In the genomic region with DNA sequence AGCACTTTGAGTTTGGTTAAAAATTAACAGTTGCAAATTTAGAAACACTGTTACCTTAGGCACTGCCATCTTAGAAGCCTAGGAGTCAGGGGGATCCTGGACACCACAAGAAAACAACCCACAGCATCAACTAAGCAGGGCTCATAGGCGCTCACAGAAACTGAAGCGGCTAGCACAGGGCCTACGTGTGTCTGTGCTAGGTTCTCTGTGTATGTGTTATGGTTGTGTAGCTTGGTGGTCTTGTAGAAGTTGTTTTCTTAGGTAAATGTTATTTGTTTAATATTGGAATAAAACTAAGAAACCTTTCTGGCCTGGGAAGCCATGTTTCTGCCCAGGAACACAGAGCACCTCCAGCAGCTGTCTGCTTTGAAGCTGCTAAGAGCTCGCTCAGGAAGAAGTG, we compare ENCODE assay signal across 17 mouse cellular contexts. TPM values are rescaled to one million over a fixed set of nuclear protein-coding genes. Genes with fewer than 3 reads are reported as not detected.
DNase-seq lines count a peak whose midpoint lies in the region; ATAC-seq and TF ChIP-seq lines count a peak whose summit lies in the region.
"Had no signal": no experiment of that assay in that cellular context is flagged by ENCODE, and none has a peak within 500 bp of the region (broad histone marks: within the 10 kb centered on the region; RNA-seq: fewer than 3 reads in every experiment).

No protein-coding gene starts in this region.

- no peak for DNase-seq in heart, postnatal 25 days (ENCODE audit: low spot score)
- DNase-seq in spleen, adult 2 months (ENCODE audit: low read depth in 1 of 2, low spot score in 2 of 2) = no peak
- no peak for DNase-seq in spleen, postnatal 14 days (ENCODE audit: low spot score in 2 of 2)
- DNase-seq in c-Kit-positive CD71-positive TER-119-positive erythroid progenitor cells, embryonic 14.5 days (ENCODE audit: low spot score) = no peak
- DNase-seq in left cerebral cortex, adult 11 months (ENCODE audit: low spot score) = no peak
- DNase-seq: kidney, postnatal 10 days had no signal

- no peaks in the 10 kb centered on the region for H3K27me3 ChIP-seq in heart, embryonic 13.5 days (replicated peaks)
- no peaks in the 10 kb centered on the region for H3K27me3 ChIP-seq in spleen, adult 2 months (ENCODE audit: control insufficient read depth, insufficient read depth, low read length)
- H3K27me3 ChIP-seq in embryonic facial prominence, embryonic 12.5 days = no peaks in the 10 kb centered on the region
- no peaks in the 10 kb centered on the region for H3K27me3 ChIP-seq in small intestine, adult 2 months (ENCODE audit: control insufficient read depth, insufficient read depth, low read length)
- H3K27me3 ChIP-seq: neural tube, embryonic 15.5 days; Patski had no signal

- 85% methylated on average over 4 of the region's 4 CpGs for WGBS in heart, embryonic 13.5 days
- WGBS in spleen, adult 2 months = 69% methylated on average over 4 of the region's 4 CpGs
- 82% methylated on average over 4 of the region's 4 CpGs for WGBS in embryonic facial prominence, embryonic 12.5 days
- 92% methylated on average over 4 of the region's 4 CpGs for WGBS in small intestine, adult 2 months

- no peaks in the 10 kb centered on the region; the same call in 1 of the 2 replicates for H3K9me3 ChIP-seq in heart, embryonic 13.5 days
- H3K9me3 ChIP-seq in embryonic facial prominence, embryonic 12.5 days = no peaks in the 10 kb centered on the region
- H3K9me3 ChIP-seq: hindbrain, embryonic 10.5 days; neural tube, embryonic 15.5 days had no signal

- no peak overlapping the region; the same call in 1 of the 2 replicates for H3K27ac ChIP-seq in heart, embryonic 13.5 days (replicated peaks)
- H3K27ac ChIP-seq in spleen, adult 2 months (ENCODE audit: insufficient read depth, low read length) = peak overlapping the region; percentile 59
- H3K27ac ChIP-seq in embryonic facial prominence, embryonic 12.5 days = 0 out of 2 replicates have a peak overlapping the region, but pooled peaks have one; percentile 27
- peak overlapping the region; percentile 36; the same call in 1 of the 2 replicates for H3K27ac ChIP-seq in small intestine, adult 2 months (ENCODE audit: insufficient read depth, low read depth, low read length)
- H3K27ac ChIP-seq: hindbrain, embryonic 10.5 days; midbrain, embryonic 10.5 days; neural tube, embryonic 15.5 days had no signal

- no peak overlapping the region for H3K9ac ChIP-seq in heart, embryonic 13.5 days
- no peak overlapping the region for H3K9ac ChIP-seq in embryonic facial prominence, embryonic 12.5 days
- H3K9ac ChIP-seq: neural tube, embryonic 15.5 days had no signal

- no peak for ATAC-seq in heart, embryonic 13.5 days (ENCODE audit: extremely low read depth, insufficient number of reproducible peaks, low FRiP score, low TSS enrichment)
- no peak for ATAC-seq in embryonic facial prominence, embryonic 12.5 days (ENCODE audit: insufficient number of reproducible peaks, insufficient read depth, low FRiP score, low TSS enrichment)

- TF ChIP-seq CTCF in spleen, adult 2 months (IDR thresholded peaks at IDR 0.05; ENCODE audit: extremely low read depth, insufficient read depth, insufficient read length, insufficient replicate concordance) = no peak
- no peak for TF ChIP-seq CTCF in small intestine, adult 2 months (IDR thresholded peaks at IDR 0.05; ENCODE audit: extremely low read depth, insufficient read length, insufficient replicate concordance, low read depth, low read length)

- peak overlapping the region; percentile 89; the same call in 1 of the 2 replicates for H3K4me2 ChIP-seq in heart, embryonic 13.5 days
- H3K4me2 ChIP-seq in embryonic facial prominence, embryonic 12.5 days (replicated peaks) = 0 out of 2 replicates have a peak overlapping the region, but pooled peaks have one; percentile 80

- H3K36me3 ChIP-seq in heart, embryonic 13.5 days = peaks cover 9% of the 10 kb centered on the region
- H3K36me3 ChIP-seq in spleen, adult 2 months (ENCODE audit: control insufficient read depth, insufficient read depth, low read length) = peaks cover 2% of the 10 kb centered on the region; the same call in 1 of the 2 replicates
- H3K36me3 ChIP-seq in embryonic facial prominence, embryonic 12.5 days = 0 out of 2 replicates have a peak, but pooled peaks cover 2% of the 10 kb centered on the region
- no peaks in the 10 kb centered on the region for H3K36me3 ChIP-seq in small intestine, adult 2 months (ENCODE audit: control insufficient read depth, insufficient read depth, low read length)

- intact Hi-C loops in heart, postnatal 25 days (cut with DNase I) = loop anchor here (5.0 kb wide), 1 partner anchor 43 kb away; a partner anchor contains a TSS

- TF ChIP-seq POLR2A in spleen, adult 2 months (IDR thresholded peaks at IDR 0.05; ENCODE audit: low read depth, low read length) = no peak
- TF ChIP-seq POLR2A in small intestine, adult 2 months (IDR thresholded peaks at IDR 0.05; ENCODE audit: low read depth, low read length) = no peak

- H3K4me3 ChIP-seq in heart, embryonic 13.5 days = no peak overlapping the region
- no peak overlapping the region for H3K4me3 ChIP-seq in spleen, adult 2 months (ENCODE audit: extremely low read depth, insufficient read depth, insufficient read length)
- H3K4me3 ChIP-seq in embryonic facial prominence, embryonic 12.5 days = no peak overlapping the region
- H3K4me3 ChIP-seq in small intestine, adult 2 months (ENCODE audit: low read depth, low read length) = no peak overlapping the region

- H3K4me1 ChIP-seq in heart, embryonic 13.5 days = peaks cover 48% of the 10 kb centered on the region
- H3K4me1 ChIP-seq in spleen, adult 2 months (ENCODE audit: control insufficient read depth, insufficient read depth, insufficient read length) = peaks cover 17% of the 10 kb centered on the region; the same call in 1 of the 2 replicates
- H3K4me1 ChIP-seq in embryonic facial prominence, embryonic 12.5 days = peaks cover 17% of the 10 kb centered on the region
- peaks cover 6% of the 10 kb centered on the region; the same call in 1 of the 2 replicates for H3K4me1 ChIP-seq in small intestine, adult 2 months (ENCODE audit: control insufficient read depth, insufficient read depth, insufficient read length, low read length)

RNA-seq across cellular contexts. Expression of a gene that starts 0.7 kb away (rescaled TPM):
- polyA plus RNA-seq in heart, embryonic 13.5 days (2015; fragmentation: Nextera tagmentation; extraction: Ambion mirVana) = 82.7 and 96.9 TPM in 2 replicates
- 100 to 1,000 TPM; 114 to 127 TPM for total RNA-seq in heart, postnatal 25 days (2021)
- 52.9 and 53.4 TPM in 2 replicates for polyA plus RNA-seq in spleen, adult 2 months (2012; rRNA removed)
- 56.4 and 57.2 TPM in 2 replicates for polyA plus RNA-seq in embryonic facial prominence, embryonic 12.5 days (2016; fragmentation: Nextera tagmentation; extraction: Ambion mirVana)
- 14.3 and 22.8 TPM in 2 replicates for polyA plus RNA-seq in small intestine, adult 2 months (2012; rRNA removed)

RNA-seq across cellular contexts. Expression of a gene that starts 4.3 kb away (rescaled TPM):
- 68.6 and 74.0 TPM in 2 replicates for polyA plus RNA-seq in heart, embryonic 13.5 days (2015; fragmentation: Nextera tagmentation; extraction: Ambion mirVana)
- 10 to 100 TPM; 63.0 to 64.0 TPM for total RNA-seq in heart, postnatal 25 days (2021)
- polyA plus RNA-seq in spleen, adult 2 months (2012; rRNA removed) = 4.0 and 4.1 TPM in 2 replicates
- 97.0 and 97.8 TPM in 2 replicates for polyA plus RNA-seq in embryonic facial prominence, embryonic 12.5 days (2016; fragmentation: Nextera tagmentation; extraction: Ambion mirVana)
- polyA plus RNA-seq in small intestine, adult 2 months (2012; rRNA removed) = 2.4 and 4.1 TPM in 2 replicates

RNA-seq across cellular contexts. Expression of a gene that starts 30.8 kb away (rescaled TPM):
- polyA plus RNA-seq in heart, embryonic 13.5 days (2015; fragmentation: Nextera tagmentation; extraction: Ambion mirVana) = 23.6 and 25.7 TPM in 2 replicates
- total RNA-seq in heart, postnatal 25 days (2021) = 10 to 100 TPM; 33.3 to 36.4 TPM
- polyA plus RNA-seq in spleen, adult 2 months (2012; rRNA removed) = 2.4 and 2.5 TPM in 2 replicates
- 35.7 TPM in 2 replicates for polyA plus RNA-seq in embryonic facial prominence, embryonic 12.5 days (2016; fragmentation: Nextera tagmentation; extraction: Ambion mirVana)
- 1.2 and 2.3 TPM in 2 replicates for polyA plus RNA-seq in small intestine, adult 2 months (2012; rRNA removed)

RNA-seq across cellular contexts. Expression of a gene that starts 42.8 kb away (rescaled TPM):
- polyA plus RNA-seq in heart, embryonic 13.5 days (2015; fragmentation: Nextera tagmentation; extraction: Ambion mirVana) = 14.3 and 16.7 TPM in 2 replicates
- total RNA-seq in heart, postnatal 25 days (2021) = 10 to 100 TPM; 62.9 to 66.5 TPM
- polyA plus RNA-seq in spleen, adult 2 months (2012; rRNA removed) = not detected in 2 replicates
- polyA plus RNA-seq in embryonic facial prominence, embryonic 12.5 days (2016; fragmentation: Nextera tagmentation; extraction: Ambion mirVana) = 2.4 and 3.7 TPM in 2 replicates
- not detected in 2 replicates for polyA plus RNA-seq in small intestine, adult 2 months (2012; rRNA removed)
- total RNA-seq: layer of hippocampus, postnatal 14 days; left cerebral cortex, postnatal 25 days had no signal
- polyA plus RNA-seq: forebrain, embryonic 16.5 days; hindbrain, embryonic 10.5 days; midbrain, embryonic 10.5 days; Patski; stomach, embryonic 14.5 days had no signal

Comparison
In these comparisons a context has a peak if more than half of its experiments do, and no peak if none do; other contexts are left out.
1. RNA of a gene that starts 4.3 kb away (polyA plus RNA-seq): 97.0 to 97.8 TPM in embryonic facial prominence, embryonic 12.5 days and 68.6 to 74.0 TPM in heart, embryonic 13.5 days; 2.4 to 4.1 TPM in small intestine, adult 2 months and 4.0 to 4.1 TPM in spleen, adult 2 months; every median in the first group is over 10 times any median in the second.